ENCODE assay signal across 10 mouse cellular contexts in genomic region chr17:85620680-85621504, GRCm38 (mm10). TPM values are rescaled to one million over a fixed set of nuclear protein-coding genes. Genes with fewer than 3 reads are reported as not detected.
A peak's percentile ranks its signal among the peaks of the same experiment; 100 is the strongest.
DNase-seq lines count a peak whose midpoint lies in the region; ATAC-seq and TF ChIP-seq lines count a peak whose summit lies in the region.
"Had no signal": no experiment of that assay in that cellular context is flagged by ENCODE, and none has a peak within 500 bp of the region (broad histone marks: within the 10 kb centered on the region; RNA-seq: fewer than 3 reads in every experiment).

No protein-coding gene starts in this region.

- no peaks in the 10 kb centered on the region for H3K9me3 ChIP-seq in heart, postnatal 0 days (replicated peaks; ENCODE audit: control insufficient read depth, low read length)
- no peaks in the 10 kb centered on the region for H3K9me3 ChIP-seq in hindbrain, postnatal 0 days (ENCODE audit: low read length)
- H3K9me3 ChIP-seq in neural tube, embryonic 11.5 days (ENCODE audit: control insufficient read depth, low read length), result no peaks in the 10 kb centered on the region

- H3K27me3 ChIP-seq in heart, postnatal 0 days (ENCODE audit: control insufficient read depth, insufficient read depth, low read length), result peaks cover 99% of the 10 kb centered on the region
- peaks cover 89% of the 10 kb centered on the region for H3K27me3 ChIP-seq in hindbrain, postnatal 0 days (ENCODE audit: insufficient read depth, low read length)
- peaks cover 99% of the 10 kb centered on the region for H3K27me3 ChIP-seq in neural tube, embryonic 11.5 days (ENCODE audit: control insufficient read depth, insufficient read depth, low read length)

- no peak for TF ChIP-seq EP300 in heart, postnatal 0 days (IDR thresholded peaks at IDR 0.05; ENCODE audit: low read depth)

- no peak for ATAC-seq in heart, postnatal 0 days (ENCODE audit: insufficient read depth, low read depth)
- ATAC-seq in hindbrain, postnatal 0 days, result 0 out of 2 replicates have a peak, but pooled peaks have one; percentile 27
- ATAC-seq in neural tube, embryonic 11.5 days (ENCODE audit: insufficient read depth, low FRiP score, low TSS enrichment), result no peak

- H3K36me3 ChIP-seq in heart, postnatal 0 days (replicated peaks; ENCODE audit: control insufficient read depth, insufficient read depth, low read length), result no peaks in the 10 kb centered on the region
- H3K36me3 ChIP-seq in hindbrain, postnatal 0 days (ENCODE audit: insufficient read depth, low read length), result no peaks in the 10 kb centered on the region
- H3K36me3 ChIP-seq in neural tube, embryonic 11.5 days (ENCODE audit: control insufficient read depth, insufficient read depth, low read length), result no peaks in the 10 kb centered on the region
- H3K36me3 ChIP-seq: G1E had no signal

- under 1% methylated on average over 46 of the region's 54 CpGs for WGBS in heart, postnatal 0 days
- under 1% methylated on average over 51 of the region's 54 CpGs for WGBS in hindbrain, postnatal 0 days
- WGBS in neural tube, embryonic 11.5 days, result under 1% methylated on average over 42 of the region's 54 CpGs

- peak overlapping the region; percentile 50 for H3K4me2 ChIP-seq in heart, postnatal 0 days (ENCODE audit: low read depth, low read length)
- H3K4me2 ChIP-seq in hindbrain, postnatal 0 days (ENCODE audit: low read depth, low read length), result peak overlapping the region; percentile 48
- H3K4me2 ChIP-seq in neural tube, embryonic 11.5 days (ENCODE audit: low read depth), result peak overlapping the region; percentile 27

- no peak overlapping the region for H3K9ac ChIP-seq in heart, postnatal 0 days (replicated peaks; ENCODE audit: low read depth, low read length)
- H3K9ac ChIP-seq in hindbrain, postnatal 0 days (replicated peaks; ENCODE audit: low read length), result no peak overlapping the region
- no peak overlapping the region for H3K9ac ChIP-seq in neural tube, embryonic 11.5 days (ENCODE audit: low read length)

- TF ChIP-seq CTCF in heart, postnatal 0 days (IDR thresholded peaks at IDR 0.05; ENCODE audit: low read depth), result no peak
- no peak for TF ChIP-seq CTCF in hindbrain, postnatal 0 days (IDR thresholded peaks at IDR 0.05; ENCODE audit: low read depth)

- H3K4me1 ChIP-seq in heart, postnatal 0 days (ENCODE audit: control insufficient read depth, insufficient read depth), result peaks cover 5% of the 10 kb centered on the region; the same call in 1 of the 2 replicates
- H3K4me1 ChIP-seq in hindbrain, postnatal 0 days (ENCODE audit: insufficient read depth, low read length), result 0 out of 2 replicates have a peak, but pooled peaks cover 3% of the 10 kb centered on the region
- 0 out of 2 replicates have a peak, but pooled peaks cover 3% of the 10 kb centered on the region for H3K4me1 ChIP-seq in neural tube, embryonic 11.5 days (ENCODE audit: control insufficient read depth, insufficient read depth, low read length)

- intact Hi-C loops in heart, postnatal 10 days (cut with DNase I), result no loop called here
- intact Hi-C loops in gastrocnemius, postnatal 36 days (cut with DNase I), result no loop called here

- no peak for DNase-seq in heart, postnatal 0 days (ENCODE audit: low spot score)
- no peak for DNase-seq in heart, postnatal 10 days
- peak; percentile 67 for DNase-seq in brain, embryonic 18.5 days (ENCODE audit: low read depth, low spot score)
- DNase-seq in hindbrain, postnatal 0 days (ENCODE audit: low spot score), result peak; percentile 27
- DNase-seq in neural tube, embryonic 11.5 days (ENCODE audit: low spot score), result peak; percentile 16
- no peak for DNase-seq in right cerebral cortex, postnatal 14 days
- DNase-seq in gastrocnemius, postnatal 36 days, result no peak
- DNase-seq in ovary, adult 18-20 months (ENCODE audit: low spot score), result no peak

- H3K4me3 ChIP-seq in heart, postnatal 0 days (ENCODE audit: low read depth, low read length), result peak overlapping the region; percentile 38
- peak overlapping the region; percentile 28 for H3K4me3 ChIP-seq in hindbrain, postnatal 0 days (ENCODE audit: low read length)
- H3K4me3 ChIP-seq in neural tube, embryonic 11.5 days (ENCODE audit: low read depth, low read length), result peak overlapping the region; percentile 15; the same call in 1 of the 2 replicates

- no peak overlapping the region for H3K27ac ChIP-seq in heart, postnatal 0 days (ENCODE audit: low read depth)
- no peak overlapping the region for H3K27ac ChIP-seq in hindbrain, postnatal 0 days
- no peak overlapping the region for H3K27ac ChIP-seq in neural tube, embryonic 11.5 days (ENCODE audit: low read depth, low read length)

RNA-seq across cellular contexts. Expression of gene Six3, which starts 7.5 kb away (rescaled TPM):
- total RNA-seq in heart, postnatal 0 days (2014; rRNA removed; ENCODE audit: low replicate concordance), result not detected in 2 replicates
- polyA plus RNA-seq in heart, postnatal 0 days (2015; fragmentation: Nextera tagmentation; extraction: Ambion mirVana), result not detected in 2 replicates
- total RNA-seq in heart, postnatal 10 days (2021), result not detected
- total RNA-seq in hindbrain, postnatal 0 days (2014; rRNA removed), result 0.63 and 0.86 TPM in 2 replicates
- 1.1 TPM in 1 of 2 replicates, not detected in the other for polyA plus RNA-seq in hindbrain, postnatal 0 days (2015; fragmentation: Nextera tagmentation; extraction: Ambion mirVana)
- polyA plus RNA-seq in neural tube, embryonic 11.5 days (2014; fragmentation: Nextera tagmentation; extraction: Ambion mirVana), result 0.13 and 0.19 TPM in 2 replicates
- total RNA-seq in gastrocnemius, postnatal 36 days (2021), result not detected
- total RNA-seq: hematopoietic stem cell, adult 5-6 weeks had no signal
- polyA plus RNA-seq: G1E had no signal

Comparison
In these comparisons a context has a peak if more than half of its experiments do, and no peak if none do; other contexts are left out.
1. DNase-seq: peak in brain, embryonic 18.5 days (single experiment), hindbrain, postnatal 0 days (single experiment) and neural tube, embryonic 11.5 days (single experiment); none in heart, postnatal 0 days (single experiment), heart, postnatal 10 days (0 of 2), right cerebral cortex, postnatal 14 days (single experiment), gastrocnemius, postnatal 36 days (0 of 2) and ovary, adult 18-20 months (single experiment).
2. Peak in every context shown above with its lines, with median percentiles within 50 percentile points of each other: H3K4me2 ChIP-seq and H3K4me3 ChIP-seq.